Mouse (Mus musculus) hindbrain, embryonic 14.5 days (tissue): ENCODE results near the gene Vmp1. TPM values are rescaled to one million over a fixed set of nuclear protein-coding genes. Genes with fewer than 3 reads are reported as not detected.

Experiments used
- ATAC-seq: fragments of 200-750 bp; cut with Nextera tagmentation; 2 replicates; pipeline ENCODE4 v1.8.0; 2017; ENCODE audit warnings: moderate number of reproducible peaks, mild to moderate bottlenecking, moderate TSS enrichment, moderate library complexity; ENCODE audit not compliant: low FRiP score
- DNase-seq: peaks from one replicate; pipeline ENCODE4 v3.0.0-alpha.2; 2015; ENCODE audit warnings: low spot score
- H3K27ac ChIP-seq: fragments of 300-500 bp; sonication (generic); 2 replicates; pipeline ENCODE4 v1.5.1; 2014; ENCODE audit warnings: mild to moderate bottlenecking, moderate library complexity
- H3K27me3 ChIP-seq: fragments of 300-500 bp; sonication (generic); 2 replicates; pipeline ENCODE4 v1.6.1; 2014; ENCODE audit warnings: mild to moderate bottlenecking, low read length, mixed read lengths; ENCODE audit not compliant: control insufficient read depth, insufficient read depth
- H3K36me3 ChIP-seq: fragments of 300-500 bp; sonication (generic); replicated peaks from 2 replicates; pipeline ENCODE4 v1.6.1; 2014; ENCODE audit not compliant: control insufficient read depth, insufficient read depth
- H3K4me1 ChIP-seq: fragments of 300-500 bp; sonication (generic); replicated peaks from 2 replicates; pipeline ENCODE4 v1.6.1; 2014; ENCODE audit warnings: antibody characterized with exemption, low read length, mixed read lengths; ENCODE audit not compliant: control insufficient read depth, insufficient read depth
- H3K4me2 ChIP-seq: fragments of 300-500 bp; sonication (generic); replicated peaks from 2 replicates; pipeline ENCODE4 v1.6.1; 2014; ENCODE audit warnings: mild to moderate bottlenecking, moderate library complexity
- H3K4me3 ChIP-seq: fragments of 300-500 bp; sonication (generic); replicated peaks from 2 replicates; pipeline ENCODE4 v1.5.1; 2014; ENCODE audit warnings: mild to moderate bottlenecking, low read length
- H3K9ac ChIP-seq: fragments of 300-500 bp; sonication (generic); 2 replicates; pipeline ENCODE4 v1.6.1; 2014
- H3K9me3 ChIP-seq: fragments of 300-500 bp; sonication (generic); 2 replicates; pipeline ENCODE4 v1.6.1; 2016; ENCODE audit warnings: low read length; ENCODE audit not compliant: control insufficient read depth
- WGBS: fragments of 180-500 bp; shearing (Covaris S2); extraction: QIAGEN DNeasy Blood & Tissue Kit; methylation state at CpG from one replicate; pipeline ENCODE4 v1.1.7; 2014; 5-methylcytosine and 5-hydroxymethylcytosine counted together
- polyA plus RNA-seq: library from polyadenylated mRNA; unstranded; fragments of >200 nt; fragmentation: Nextera tagmentation; extraction: Ambion mirVana; gene quantifications from 2 replicates; pipeline ENCODE4 v1.2.1, GENCODE M21; 2014

The Vmp1 gene
- polyA plus RNA-seq, 1 experiment from 2014 or later, result 148 TPM

DNA sequence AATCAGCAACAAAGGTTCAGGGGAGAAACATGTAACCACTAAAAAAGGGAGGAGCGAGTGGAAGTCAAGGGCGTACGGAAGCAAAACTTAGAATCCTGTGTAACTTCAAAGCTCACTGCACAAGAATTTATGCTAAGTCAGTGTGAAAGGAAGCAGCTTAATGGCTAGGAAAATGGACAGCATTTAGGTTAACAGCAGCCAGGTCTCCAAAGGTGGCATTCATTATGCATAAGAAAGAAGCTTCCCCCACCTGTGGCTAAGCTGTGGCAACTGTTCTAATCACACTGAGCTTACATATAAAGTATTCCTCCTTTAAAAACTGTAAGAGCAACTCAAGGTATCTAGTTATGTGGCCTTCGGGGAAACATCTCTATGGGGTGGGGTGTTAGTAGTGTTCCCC lies 17.5 kb upstream of the Vmp1 start:
- H3K27ac ChIP-seq, result no peak overlapping the region
- ATAC-seq (no peak), DNase-seq (no peak)
- no peaks in the 10 kb centered on the region for H3K27me3 ChIP-seq
- H3K9ac ChIP-seq, result no peak overlapping the region
- no peak overlapping the region for H3K4me3 ChIP-seq
- H3K4me1 ChIP-seq, result no peaks in the 10 kb centered on the region
- H3K4me2 ChIP-seq, result no peak overlapping the region
- 93% methylated on average over 4 of the region's 4 CpGs for WGBS
- H3K36me3 ChIP-seq, result peaks cover 97% of the 10 kb centered on the region
- H3K9me3 ChIP-seq, result no peaks in the 10 kb centered on the region

DNA sequence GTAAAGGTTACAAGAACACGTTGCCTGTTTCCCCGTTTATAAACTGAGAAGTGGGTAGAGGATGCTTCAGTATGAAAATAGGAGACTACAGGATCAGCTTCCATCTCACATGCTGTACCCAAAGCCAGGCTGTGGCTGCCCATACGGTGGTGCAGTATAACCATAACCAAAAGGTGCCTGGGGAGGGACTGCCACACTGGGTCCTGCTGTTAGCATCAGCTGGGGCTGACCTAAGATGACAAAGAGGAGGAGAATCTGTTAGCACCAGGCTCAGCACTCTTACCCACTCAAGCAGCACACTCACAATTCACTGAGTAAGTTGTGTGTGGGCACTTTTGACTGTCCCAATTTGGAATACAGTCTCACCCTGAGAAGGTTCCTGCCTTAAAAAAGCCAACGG lies 11.8 kb upstream of the Vmp1 start:
- no peaks in the 10 kb centered on the region for H3K4me1 ChIP-seq
- H3K9ac ChIP-seq, result no peak overlapping the region
- no peak overlapping the region for H3K27ac ChIP-seq
- no peak overlapping the region for H3K4me2 ChIP-seq
- WGBS, result 84% methylated on average over 4 of the region's 4 CpGs
- ATAC-seq (no peak), DNase-seq (no peak)
- H3K36me3 ChIP-seq, result peaks cover 96% of the 10 kb centered on the region
- H3K9me3 ChIP-seq, result no peaks in the 10 kb centered on the region
- no peaks in the 10 kb centered on the region for H3K27me3 ChIP-seq
- no peak overlapping the region for H3K4me3 ChIP-seq

DNA sequence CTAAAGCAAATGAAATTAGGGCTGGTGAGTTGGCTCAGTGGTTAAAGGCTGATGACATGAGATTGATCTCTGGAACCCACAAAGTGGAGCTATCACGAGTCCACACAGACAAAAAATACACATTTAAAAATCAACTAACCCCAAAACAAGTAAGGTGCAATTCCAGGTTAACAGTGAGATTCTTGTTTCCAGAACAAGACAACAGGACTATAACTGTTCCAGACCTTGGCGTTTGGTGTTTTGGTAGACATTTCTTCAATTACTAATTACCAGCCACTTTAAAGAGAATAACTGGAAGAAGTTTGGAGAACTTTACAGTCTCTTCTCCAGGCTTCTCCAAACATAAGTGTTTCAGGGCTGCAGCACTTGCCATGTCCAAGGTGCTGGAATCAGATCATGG lies 8.9 kb upstream of the Vmp1 start:
- H3K9me3 ChIP-seq, result no peaks in the 10 kb centered on the region
- H3K4me3 ChIP-seq, result no peak overlapping the region
- H3K9ac ChIP-seq, result no peak overlapping the region
- 91% methylated on average over 2 of the region's 2 CpGs for WGBS
- no peak overlapping the region for H3K4me2 ChIP-seq
- no peak for ATAC-seq
- H3K27me3 ChIP-seq, result no peaks in the 10 kb centered on the region
- no peak overlapping the region for H3K27ac ChIP-seq
- peaks cover 92% of the 10 kb centered on the region for H3K36me3 ChIP-seq
- no peaks in the 10 kb centered on the region for H3K4me1 ChIP-seq
- DNase-seq, result no peak

- H3K4me1 ChIP-seq, result no peaks in the 10 kb centered on the region
- H3K27ac ChIP-seq, result no peak overlapping the region
- DNase-seq, result no peak
- no peaks in the 10 kb centered on the region for H3K9me3 ChIP-seq
- no peak for ATAC-seq
- H3K36me3 ChIP-seq, result peaks cover 89% of the 10 kb centered on the region
- no peak overlapping the region for H3K4me3 ChIP-seq
- H3K4me2 ChIP-seq, result no peak overlapping the region
- H3K27me3 ChIP-seq, result no peaks in the 10 kb centered on the region
- no peak overlapping the region for H3K9ac ChIP-seq
- WGBS, result 94% methylated on average over 2 of the region's 2 CpGs
Measured at GRCm38 (mm10) chr11:86691956-86692355, 8.3 kb upstream of the Vmp1 start.

- Histone ChIP-seq H3K9me3 (no peaks in the 10 kb centered on the region), H3K4me3 (no peak overlapping the region), H3K4me1 (no peaks in the 10 kb centered on the region), H3K9ac (no peak overlapping the region), H3K36me3 (peaks cover 85% of the 10 kb centered on the region), H3K27me3 (no peaks in the 10 kb centered on the region), H3K4me2 (no peak overlapping the region), H3K27ac (no peak overlapping the region)
- WGBS, result 94% methylated on average over 3 of the region's 3 CpGs
- no peak for ATAC-seq
- DNase-seq, result no peak
Measured at GRCm38 (mm10) chr11:86691482-86691881, 7.8 kb upstream of the Vmp1 start.

DNA sequence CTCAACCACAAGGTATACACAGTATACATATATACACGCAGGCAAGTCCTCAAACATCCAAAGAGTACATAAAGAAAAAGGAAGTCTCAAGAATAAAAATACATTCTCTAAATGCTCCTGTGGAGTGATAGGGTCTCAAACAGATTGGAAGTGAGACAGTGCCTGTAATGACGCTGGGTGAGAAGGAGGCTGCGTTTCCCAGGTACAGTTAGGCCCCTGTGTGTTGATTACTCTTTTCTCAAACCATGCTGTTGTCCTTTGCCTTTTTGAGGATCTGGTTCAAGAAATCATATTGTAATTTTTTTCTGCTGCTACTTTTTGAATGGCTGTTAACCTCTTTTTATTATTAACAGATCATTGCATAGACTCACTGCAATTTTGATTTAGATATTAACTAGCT lies 6.7 kb upstream of the Vmp1 start:
- H3K4me3 ChIP-seq, result no peak overlapping the region
- 97% methylated on average over 3 of the region's 3 CpGs for WGBS
- H3K36me3 ChIP-seq, result peaks cover 75% of the 10 kb centered on the region

DNA sequence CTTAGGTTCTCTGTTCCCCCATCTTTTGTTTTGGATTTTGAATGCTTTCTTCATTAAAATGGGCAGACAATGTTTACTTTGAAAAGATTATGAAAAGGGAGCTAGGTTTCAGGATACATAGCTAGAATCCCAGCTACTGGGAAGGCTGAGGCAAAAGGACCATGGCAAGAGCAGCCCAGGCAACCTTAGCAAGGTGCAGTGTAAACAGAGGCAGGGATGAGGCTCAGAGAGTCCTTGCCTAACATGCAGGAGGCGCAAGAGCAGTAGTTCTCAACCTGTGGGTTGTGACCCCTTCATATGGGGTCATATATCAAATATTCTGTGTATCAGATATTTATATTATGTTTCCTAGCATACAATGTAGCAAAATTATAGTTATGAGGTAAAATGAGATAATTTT lies 1.7 kb upstream of the Vmp1 start:
- DNase-seq (no peak), ATAC-seq (no peak)
- no peak overlapping the region for H3K4me3 ChIP-seq
- H3K27me3 ChIP-seq, result no peaks in the 10 kb centered on the region
- no peak overlapping the region for H3K27ac ChIP-seq
- peak overlapping the region; percentile 80; the same call in 1 of the 2 replicates for H3K9ac ChIP-seq
- peak overlapping the region; percentile 67; the same call in 1 of the 2 replicates for H3K4me2 ChIP-seq
- H3K36me3 ChIP-seq, result peaks cover 27% of the 10 kb centered on the region
- WGBS, result 95% methylated on average over 1 of the region's 1 CpGs
- H3K9me3 ChIP-seq, result no peaks in the 10 kb centered on the region
- peaks cover 21% of the 10 kb centered on the region for H3K4me1 ChIP-seq

More for the DNA sequence above, 6.7 kb upstream of the Vmp1 start:
- no peak overlapping the region for H3K4me2 ChIP-seq
- H3K9ac ChIP-seq, result no peak overlapping the region
- peaks cover 1% of the 10 kb centered on the region; the same call in 1 of the 2 replicates for H3K4me1 ChIP-seq
- DNase-seq (no peak), ATAC-seq (no peak)
- no peaks in the 10 kb centered on the region for H3K27me3 ChIP-seq
- H3K27ac ChIP-seq, result no peak overlapping the region
- H3K9me3 ChIP-seq, result no peaks in the 10 kb centered on the region

DNA sequence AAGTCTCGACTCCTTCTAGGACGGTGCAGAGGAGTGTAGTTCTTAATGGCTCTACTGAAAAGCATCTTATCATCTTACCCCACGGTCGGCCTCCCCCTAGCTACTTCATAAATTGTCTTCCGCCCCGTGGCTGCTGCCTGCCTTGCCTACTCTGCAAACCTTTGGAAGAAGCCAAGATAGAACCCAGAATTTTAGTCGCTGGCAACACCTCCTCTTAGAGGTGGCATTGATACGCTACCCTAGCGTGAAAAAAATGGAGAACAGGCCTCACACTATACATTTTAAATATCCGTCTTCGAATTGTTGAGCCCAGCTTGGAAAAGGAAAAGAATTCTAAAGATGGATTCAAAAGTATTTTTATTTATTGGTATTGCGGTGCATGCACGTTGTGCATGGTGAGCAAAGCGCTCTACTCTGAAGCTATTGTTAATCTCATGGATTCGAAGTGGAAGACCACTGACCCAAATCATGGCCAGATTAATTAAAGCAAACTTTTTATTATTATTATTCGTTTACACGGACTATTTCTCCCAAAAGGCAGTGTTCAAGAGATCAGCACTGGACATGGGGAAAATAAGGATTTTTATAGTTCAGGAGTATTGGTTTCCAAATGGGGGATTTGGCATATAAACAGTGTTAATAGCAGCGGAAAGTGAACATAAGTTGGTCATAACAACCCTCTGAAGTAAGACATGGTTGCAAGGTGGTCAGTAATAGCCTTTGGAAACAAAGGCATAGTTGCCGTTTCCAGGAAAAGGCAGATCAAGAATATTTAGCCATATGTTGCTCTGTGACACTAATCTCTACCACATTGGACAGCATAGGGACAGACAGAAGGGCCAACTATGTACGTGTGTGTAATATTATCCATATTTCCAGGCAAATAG lies 733 bp upstream of the Vmp1 start:
- Histone ChIP-seq H3K27me3 (no peaks in the 10 kb centered on the region), H3K27ac (peak overlapping the region; percentile 87), H3K9me3 (no peaks in the 10 kb centered on the region), H3K9ac (peak overlapping the region; percentile 80), H3K4me3 (peak overlapping the region; percentile 73), H3K36me3 (peaks cover 17% of the 10 kb centered on the region), H3K4me1 (peaks cover 21% of the 10 kb centered on the region), H3K4me2 (peak overlapping the region; percentile 67)
- DNase-seq (no peak), ATAC-seq (no peak)
- WGBS, result 11% methylated on average over 20 of the region's 20 CpGs

DNA sequence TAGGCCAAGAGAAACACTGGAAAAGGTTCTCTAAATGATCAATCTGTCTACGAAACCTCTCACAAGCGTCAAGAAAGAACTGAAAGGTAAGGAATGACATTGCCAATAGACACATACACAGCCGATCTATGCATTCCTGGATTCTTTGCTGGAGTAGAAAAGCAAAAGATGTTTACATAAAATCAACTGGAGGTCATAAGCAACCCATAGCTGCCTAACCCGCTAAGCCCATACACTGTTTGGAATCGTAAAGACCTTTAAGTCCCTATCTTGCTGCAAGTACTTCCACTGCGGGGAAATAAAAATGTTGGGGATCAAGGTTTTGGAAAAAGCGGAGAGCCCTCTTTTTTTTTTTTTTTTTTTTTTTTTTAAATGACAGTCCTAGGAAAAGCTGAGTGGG lies 775 bp downstream of the Vmp1 start:
- H3K9ac ChIP-seq, result peak overlapping the region; percentile 80
- no peaks in the 10 kb centered on the region for H3K9me3 ChIP-seq
- no peak for ATAC-seq
- no peaks in the 10 kb centered on the region for H3K27me3 ChIP-seq
- no peak overlapping the region for H3K27ac ChIP-seq
- H3K36me3 ChIP-seq, result peaks cover 6% of the 10 kb centered on the region; the same call in 1 of the 2 replicates
- peaks cover 21% of the 10 kb centered on the region for H3K4me1 ChIP-seq
- H3K4me3 ChIP-seq, result peak overlapping the region; percentile 73
- 43% methylated on average over 7 of the region's 7 CpGs for WGBS
- H3K4me2 ChIP-seq, result peak overlapping the region; percentile 67
- no peak for DNase-seq
